Mouse (Mus musculus) ovary, postnatal 10 days (tissue): ENCODE data around the gene Cldn34c2.
"Not testable (repeated sequence)": the region's sequence is repeated elsewhere in the genome, so short reads cannot be mapped to it uniquely, and the experiment has no call there.

Experiments
- DNase-seq: peaks from one replicate; pipeline ENCODE4 v3.0.0; 2022; ENCODE audit warnings: low spot score

The Cldn34c2 gene

GRCm38 (mm10) chrX:123581400-123581799 lies at the start of gene Cldn34c2:
Cldn34c2 (plus strand) TSS chrX:123581700.
- DNase-seq = not testable (repeated sequence)

GRCm38 (mm10) chrX:123551378-123551777 lies 30.1 kb upstream of the Cldn34c2 start:
- DNase-seq = not testable (repeated sequence)

DNA sequence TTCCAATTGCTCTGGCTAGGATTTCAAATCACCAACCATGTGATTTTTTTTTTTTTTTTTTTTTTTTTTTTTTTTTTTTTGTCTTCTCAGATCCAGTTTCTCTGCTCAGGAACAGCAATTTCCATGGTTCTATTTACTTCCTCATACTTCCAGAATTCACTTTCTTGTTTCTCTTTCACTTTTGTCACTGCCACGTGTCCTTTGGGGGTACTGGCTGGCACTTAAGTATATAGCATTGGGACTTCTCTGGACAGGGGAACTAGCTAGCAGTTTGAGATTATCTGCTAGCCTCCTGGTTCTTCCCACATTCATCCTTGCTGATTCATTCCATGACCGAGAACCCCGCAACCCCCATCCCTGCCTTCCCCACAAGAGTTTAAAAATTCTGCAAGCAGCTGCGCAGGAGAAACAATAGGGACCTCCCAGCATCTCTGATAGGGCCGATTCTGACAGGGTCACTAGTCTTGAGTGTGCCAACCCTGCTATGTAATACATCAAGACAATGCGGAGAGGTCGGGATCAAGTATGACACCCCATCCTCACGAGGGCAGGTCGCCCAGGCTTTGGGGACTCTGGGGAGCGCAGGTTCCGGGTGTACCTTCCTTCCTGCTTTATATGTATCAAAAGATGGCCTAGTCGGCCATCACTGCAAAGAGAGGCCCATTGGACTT lies 30.8 kb downstream of the Cldn34c2 start:
- not testable (repeated sequence) for DNase-seq
